Mouse (Mus musculus) stomach, embryonic 14.5 days (tissue): ENCODE data around the gene Zfp273. TPM values are rescaled to one million over a fixed set of nuclear protein-coding genes. Genes with fewer than 3 reads are reported as not detected.
"Not testable (repeated sequence)": the region's sequence is repeated elsewhere in the genome, so short reads cannot be mapped to it uniquely, and the experiment has no call there.

Experiments used
- ATAC-seq: fragments of 200-750 bp; cut with Nextera tagmentation; 2 replicates; pipeline ENCODE4 v1.8.0; 2017; ENCODE audit warnings: low read depth, moderate TSS enrichment; ENCODE audit not compliant: insufficient number of reproducible peaks, insufficient read depth, low FRiP score
- H3K27ac ChIP-seq: fragments of 300-500 bp; sonication (generic); 2 replicates; pipeline ENCODE4 v1.5.1; 2014; ENCODE audit warnings: mild to moderate bottlenecking, low read length, moderate library complexity, mixed read lengths
- H3K27me3 ChIP-seq: fragments of 300-500 bp; sonication (generic); 2 replicates; pipeline ENCODE4 v1.6.1; 2014; ENCODE audit warnings: low read length, control low read depth, mixed read lengths; ENCODE audit not compliant: control insufficient read depth, insufficient read depth
- H3K36me3 ChIP-seq: fragments of 300-500 bp; sonication (generic); 2 replicates; pipeline ENCODE4 v1.6.1; 2014; ENCODE audit warnings: mild to moderate bottlenecking, control low read depth, low read length, moderate library complexity, mixed read lengths; ENCODE audit not compliant: control insufficient read depth, insufficient read depth
- H3K4me1 ChIP-seq: fragments of 300-500 bp; sonication (generic); 2 replicates; pipeline ENCODE4 v1.6.1; 2014; ENCODE audit warnings: low read length, control low read depth, mixed read lengths; ENCODE audit not compliant: control insufficient read depth, insufficient read depth
- H3K4me2 ChIP-seq: fragments of 300-500 bp; sonication (generic); replicated peaks from 2 replicates; pipeline ENCODE4 v1.6.1; 2014; ENCODE audit warnings: low read depth, low read length, control low read depth
- H3K4me3 ChIP-seq: fragments of 300-500 bp; sonication (generic); 2 replicates; pipeline ENCODE4 v1.5.1; 2014; ENCODE audit warnings: low read depth, low read length, control low read depth
- H3K9ac ChIP-seq: fragments of 300-500 bp; sonication (generic); replicated peaks from 2 replicates; pipeline ENCODE4 v1.6.1; 2014; ENCODE audit warnings: low read depth, mild to moderate bottlenecking, control low read depth, low read length, moderate library complexity, mixed read lengths
- H3K9me3 ChIP-seq: fragments of 300-500 bp; sonication (generic); 2 replicates; pipeline ENCODE4 v1.6.1; 2016; ENCODE audit warnings: low read depth, low read length, control low read depth; ENCODE audit not compliant: control insufficient read depth
- WGBS: fragments of 180-500 bp; shearing (Covaris S2); extraction: QIAGEN DNeasy Blood & Tissue Kit; methylation state at CpG from one replicate; pipeline ENCODE4 v1.1.7; 2014; 5-methylcytosine and 5-hydroxymethylcytosine counted together
- polyA plus RNA-seq: library from polyadenylated mRNA; unstranded; fragments of >200 nt; fragmentation: Nextera tagmentation; extraction: Ambion mirVana; gene quantifications from 2 replicates; pipeline ENCODE4 v1.2.1, GENCODE M21; 2014

Gene Zfp273
- 6.7 and 9.1 TPM in 2 replicates for polyA plus RNA-seq

DNA sequence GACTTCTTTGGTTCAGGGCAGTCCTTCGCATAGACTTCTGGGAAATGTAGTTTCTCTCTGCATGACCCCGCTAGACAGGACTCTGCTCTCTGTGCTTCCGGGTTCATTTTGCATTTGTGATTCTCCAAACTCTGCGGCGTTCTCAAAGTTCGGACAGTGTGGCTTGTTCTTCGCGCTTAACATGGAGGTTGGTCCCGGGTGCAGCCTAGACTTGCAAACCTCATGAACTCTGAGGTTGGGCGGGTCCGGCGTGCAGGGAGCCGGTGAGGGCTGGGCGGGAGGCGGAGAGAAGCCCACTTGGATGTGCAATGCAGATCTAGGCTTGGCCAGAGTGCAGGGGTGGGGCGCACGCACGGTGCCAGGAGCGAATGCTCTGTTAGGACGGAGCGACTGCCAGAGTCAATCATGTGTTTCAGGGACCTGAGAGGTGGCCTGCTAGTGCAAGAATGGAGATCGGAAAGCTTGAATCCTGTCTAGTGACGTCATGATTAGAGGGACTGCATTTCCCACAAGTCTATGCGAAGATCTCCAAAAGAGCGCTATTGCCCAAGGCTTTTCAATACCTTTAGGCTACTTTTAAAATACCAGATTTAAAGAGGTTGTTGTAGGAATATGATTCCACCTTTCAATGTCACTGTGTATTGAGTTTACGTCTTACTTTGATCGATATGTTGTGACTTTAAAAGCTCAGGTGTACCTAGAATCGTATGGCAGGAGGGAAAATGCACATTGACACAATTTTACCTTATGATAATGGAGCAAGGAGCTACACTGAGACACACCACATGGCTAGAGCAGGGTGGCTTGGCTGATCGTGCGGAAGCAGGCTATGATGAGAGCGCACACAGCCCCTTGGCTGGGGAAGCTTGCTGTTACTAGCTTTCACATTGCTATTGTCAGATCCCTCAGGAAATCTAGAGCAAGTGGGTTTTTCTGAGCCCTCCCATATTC, at the start of gene Zfp273:
Zfp273 (plus strand) TSS at position 31 of the 951 bp plus-strand sequence.
- Histone ChIP-seq H3K9ac (peak within 1 kb of the TSS; percentile 45), H3K4me2 (peak within 1 kb of the TSS; percentile 64), H3K4me3 (peak within 1 kb of the TSS; percentile 85), H3K9me3 (no peaks in the 10 kb centered on the region), H3K4me1 (no peaks in the 10 kb centered on the region), H3K27me3 (no peaks in the 10 kb centered on the region), H3K36me3 (no peaks in the 10 kb centered on the region), H3K27ac (peak within 1 kb of the TSS; percentile 87)
- 3% methylated on average over 31 of the region's 31 CpGs for WGBS
- ATAC-seq: peak; percentile 95

DNA sequence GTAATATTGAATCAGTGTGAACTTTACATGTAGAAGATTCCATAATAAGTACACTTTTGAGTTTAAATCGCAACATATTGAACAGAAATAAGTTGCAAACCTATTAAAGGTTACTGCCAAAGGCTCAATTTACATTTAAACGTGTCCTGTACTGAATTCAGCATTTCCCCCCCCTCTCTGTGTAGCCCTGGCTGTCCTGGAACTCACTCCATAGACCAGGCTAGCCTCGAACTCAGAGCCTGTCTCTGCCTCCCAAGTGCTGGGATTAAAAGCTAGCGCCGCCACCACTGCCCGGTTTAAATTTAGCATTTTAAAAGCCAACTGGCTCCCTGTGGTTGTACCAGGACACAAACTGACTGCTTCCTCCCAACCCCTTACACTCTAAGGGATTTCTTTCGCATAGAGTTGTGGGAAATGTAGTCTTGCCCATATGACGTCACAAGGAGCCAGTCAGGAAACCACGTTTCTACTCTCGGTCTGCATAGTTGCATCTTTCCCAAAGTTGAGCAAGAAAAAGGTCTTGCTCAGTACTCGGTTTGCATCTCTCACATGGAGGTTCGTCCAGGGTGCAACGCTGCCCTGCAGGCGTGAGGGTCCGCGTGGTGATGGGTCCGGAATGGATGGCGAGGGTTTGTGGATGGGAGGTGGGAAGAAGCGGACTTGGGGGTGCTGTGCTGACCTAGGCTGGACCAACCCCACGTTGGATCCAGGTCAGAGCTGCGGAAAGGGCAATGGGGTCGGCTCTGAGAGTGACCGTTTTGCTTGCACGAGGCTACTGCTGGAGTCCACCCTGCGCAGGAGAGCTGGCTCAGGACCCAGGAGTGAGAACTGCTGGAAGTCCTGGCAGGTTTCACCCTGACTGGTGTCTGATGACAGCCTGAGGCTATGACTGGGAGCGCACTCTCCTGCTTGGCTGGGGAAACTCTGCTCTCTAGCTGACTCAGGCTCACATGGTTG, 34.0 kb upstream of the Zfp273 start, which contains the start of gene Zfp493:
Zfp493 (plus strand) TSS at position 429 of the 957 bp plus-strand sequence.
- peak; percentile 97 for ATAC-seq
- H3K9ac ChIP-seq: peak within 1 kb of the TSS; percentile 40
- H3K4me2 ChIP-seq: peak within 1 kb of the TSS; percentile 64
- H3K36me3 ChIP-seq: no peaks in the 10 kb centered on the region
- no peaks in the 10 kb centered on the region for H3K27me3 ChIP-seq
- H3K4me3 ChIP-seq: peak within 1 kb of the TSS; percentile 44
- H3K9me3 ChIP-seq: no peaks in the 10 kb centered on the region
- whole genome bisulfite sequencing: 7% methylated on average over 26 of the region's 26 CpGs
- H3K4me1 ChIP-seq: no peaks in the 10 kb centered on the region
- no peak within 1 kb of the TSS for H3K27ac ChIP-seq

DNA sequence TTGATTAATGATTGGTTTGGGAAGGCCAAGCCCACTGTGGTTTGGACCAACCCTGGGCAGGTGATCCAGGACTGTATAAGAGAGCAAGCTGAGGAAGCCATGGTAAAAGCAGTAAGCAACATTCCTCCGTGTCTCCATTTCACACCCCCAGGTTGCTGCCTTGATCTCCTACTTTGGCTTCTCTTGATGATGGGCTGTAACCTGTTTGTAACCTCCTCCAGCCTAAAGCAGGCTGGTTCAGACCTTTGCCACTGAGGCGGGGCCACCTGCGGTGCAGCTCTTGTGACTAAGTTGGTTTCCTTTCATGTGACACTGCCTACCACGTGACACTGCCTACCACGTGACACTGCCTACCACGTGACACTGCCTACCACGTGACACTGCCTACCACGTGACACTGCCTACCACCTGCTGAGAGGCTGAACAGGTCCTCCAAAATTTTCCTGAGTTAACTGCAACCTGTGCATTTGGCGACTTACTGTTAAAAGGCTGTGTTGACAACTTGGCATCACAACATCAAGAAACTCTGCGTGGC, 21.6 kb upstream of the Zfp273 start:
- Histone ChIP-seq H3K4me3 (no peak overlapping the region), H3K36me3 (no peaks in the 10 kb centered on the region; the same call in 1 of the 2 replicates), H3K27me3 (no peaks in the 10 kb centered on the region), H3K27ac (no peak overlapping the region), H3K4me1 (no peaks in the 10 kb centered on the region), H3K4me2 (no peak overlapping the region), H3K9me3 (peaks cover 3% of the 10 kb centered on the region; the same call in 1 of the 2 replicates), H3K9ac (no peak overlapping the region)
- WGBS: 92% methylated on average over 10 of the region's 10 CpGs
- ATAC-seq: no peak

DNA sequence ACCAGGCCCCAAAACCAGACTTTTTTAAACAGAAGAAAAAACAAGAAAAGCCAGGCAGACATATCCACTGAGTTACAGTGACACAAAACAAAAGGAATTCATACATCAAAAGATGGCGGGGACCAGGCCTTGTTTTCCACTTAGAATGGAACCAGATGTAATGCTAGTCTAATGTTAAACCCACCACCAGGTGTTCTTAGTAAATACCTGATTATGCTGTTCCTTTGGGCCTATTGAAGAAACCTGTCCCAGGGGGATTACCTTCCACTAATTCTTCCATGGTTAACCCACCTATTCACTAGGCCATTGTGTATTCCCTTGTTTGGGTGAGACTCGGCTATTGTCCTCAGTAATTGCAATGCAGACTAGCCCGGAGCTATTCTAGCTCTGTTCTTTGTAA, 14.9 kb upstream of the Zfp273 start:
- Histone ChIP-seq H3K4me1 (no peaks in the 10 kb centered on the region), H3K27ac (no peak overlapping the region), H3K4me3 (no peak overlapping the region), H3K27me3 (no peaks in the 10 kb centered on the region), H3K9ac (no peak overlapping the region), H3K36me3 (no peaks in the 10 kb centered on the region), H3K9me3 (no peaks in the 10 kb centered on the region), H3K4me2 (no peak overlapping the region)
- 90% methylated on average over 3 of the region's 3 CpGs for WGBS
- ATAC-seq: no peak

DNA sequence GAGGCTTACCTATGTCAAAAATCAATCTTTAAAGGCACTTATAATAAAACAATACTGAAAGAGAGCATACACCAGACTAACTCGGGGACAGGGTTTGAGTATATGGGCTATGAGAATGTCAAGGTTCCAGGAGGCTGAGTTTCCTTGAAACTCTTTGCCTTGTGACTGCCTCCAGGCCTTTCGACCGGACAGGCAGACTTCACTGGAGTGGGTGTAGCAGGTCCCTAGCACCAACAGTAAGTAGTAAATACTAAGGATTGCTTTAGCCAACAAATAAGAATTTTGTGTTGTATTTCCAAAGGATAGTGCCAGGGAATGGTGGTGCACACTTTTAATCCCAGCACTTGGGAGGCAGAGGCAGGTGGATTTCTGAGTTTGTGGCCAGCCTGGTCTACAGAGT, 14.4 kb upstream of the Zfp273 start:
- not testable (repeated sequence) for H3K27me3 ChIP-seq, ATAC-seq, H3K36me3 ChIP-seq, H3K27ac ChIP-seq, H3K9me3 ChIP-seq, H3K9ac ChIP-seq, H3K4me1 ChIP-seq, H3K4me3 ChIP-seq, H3K4me2 ChIP-seq
- 89% methylated on average over 3 of the region's 3 CpGs for WGBS

DNA sequence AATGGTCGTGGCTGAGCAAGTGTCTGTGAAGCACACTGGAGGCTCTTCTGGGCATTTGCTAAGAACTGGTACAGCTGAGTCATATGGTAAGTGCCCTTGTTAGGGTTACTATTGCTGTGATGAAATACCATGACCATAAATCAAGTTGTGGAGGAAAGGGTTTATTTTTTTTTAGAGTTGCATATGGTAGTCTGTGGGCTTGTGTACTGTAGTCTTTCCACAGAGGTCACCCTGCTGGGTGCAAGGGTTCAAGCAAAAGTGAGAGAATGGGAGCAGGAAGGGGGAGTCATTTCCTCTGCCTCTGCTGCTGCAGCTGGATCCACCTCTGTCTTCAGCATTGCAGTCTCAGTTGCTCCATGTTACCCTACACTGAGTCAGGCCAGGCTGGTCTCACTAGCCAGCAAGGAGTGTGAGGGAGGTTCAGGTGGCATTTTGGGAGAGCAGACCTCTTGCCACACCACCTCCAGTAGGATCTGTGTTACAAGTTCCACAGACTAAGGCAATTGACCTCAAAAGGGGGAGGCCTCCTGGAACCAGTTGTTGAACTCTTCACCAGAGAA, 1.8 kb upstream of the Zfp273 start:
- WGBS: 36% methylated on average over 1 of the region's 1 CpGs
- ATAC-seq: no peak
- H3K4me3 ChIP-seq: no peak overlapping the region
- no peak overlapping the region for H3K9ac ChIP-seq
- no peak overlapping the region for H3K4me2 ChIP-seq
- H3K27me3 ChIP-seq: no peaks in the 10 kb centered on the region
- H3K9me3 ChIP-seq: no peaks in the 10 kb centered on the region
- H3K36me3 ChIP-seq: no peaks in the 10 kb centered on the region
- no peaks in the 10 kb centered on the region for H3K4me1 ChIP-seq
- H3K27ac ChIP-seq: no peak overlapping the region

DNA sequence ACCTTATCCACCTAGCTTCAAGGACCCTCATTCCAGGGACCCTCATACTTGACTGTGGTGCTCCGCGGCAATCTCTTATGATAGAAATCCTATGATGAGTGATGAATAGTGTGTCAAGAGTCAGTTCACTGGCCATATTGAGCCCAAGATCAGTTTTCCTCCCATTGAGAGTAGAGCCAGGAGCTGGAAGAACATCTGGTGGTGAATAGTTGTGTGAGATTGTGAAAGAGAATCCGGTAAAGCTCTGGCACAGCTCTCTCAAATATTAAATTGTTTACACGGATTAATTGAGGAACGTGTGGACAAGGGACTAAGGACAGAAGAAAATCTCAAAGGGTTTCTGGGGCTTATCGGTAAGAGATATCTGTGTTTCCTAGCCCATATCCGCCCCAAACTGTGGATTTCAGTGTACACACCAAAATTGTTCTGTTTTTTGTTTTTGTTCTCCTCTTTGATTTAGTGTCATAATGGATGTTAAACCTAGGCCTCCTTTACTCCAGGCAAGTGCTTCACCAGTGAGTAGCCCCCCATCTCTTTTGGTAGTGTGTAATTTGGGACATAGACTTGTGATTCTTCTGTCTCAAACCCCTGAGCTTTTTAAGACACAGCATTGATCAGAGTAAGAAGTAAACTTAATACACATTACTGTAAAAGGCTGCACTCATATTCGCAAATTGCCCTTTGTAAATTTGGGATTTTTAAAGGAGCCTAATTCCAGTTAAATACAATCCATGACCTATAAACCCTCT, 405 bp upstream of the Zfp273 start:
- H3K9me3 ChIP-seq: no peaks in the 10 kb centered on the region
- ATAC-seq: no peak

More for the DNA sequence above, 405 bp upstream of the Zfp273 start:
- Histone ChIP-seq H3K9ac (peak overlapping the region; percentile 45; the same call in 1 of the 2 replicates), H3K36me3 (no peaks in the 10 kb centered on the region), H3K4me2 (no peak overlapping the region), H3K27me3 (no peaks in the 10 kb centered on the region), H3K27ac (peak overlapping the region; percentile 87), H3K4me3 (peak overlapping the region; percentile 85), H3K4me1 (no peaks in the 10 kb centered on the region)
- WGBS: 75% methylated on average over 8 of the region's 8 CpGs
